Mouse (Mus musculus): ENCODE measurements around the gene Gpatch3.

- TF ChIP-seq CTCF (IDR thresholded peaks at IDR 0.05; ENCODE audit: borderline replicate concordance, extremely low read depth, insufficient read depth, insufficient read length) = no peak
- no peak for TF ChIP-seq POLR2A (IDR thresholded peaks at IDR 0.05; ENCODE audit: borderline replicate concordance, extremely low read depth, insufficient read depth, insufficient read length, poor library complexity, severe bottlenecking)
These were observed 38.5 kb downstream of the Gpatch3 start for GRCm38 (mm10) chr4:133613026-133613425.
